Mouse (Mus musculus) lung, postnatal 0 days (tissue): ENCODE results near the gene Ror2.

Source experiments
- CTCF ChIP-seq: IDR thresholded peaks from 2 replicates; pipeline ENCODE4 v1.5.1; 2016; ENCODE audit warnings: antibody characterized with exemption, mild to moderate bottlenecking
- EP300 ChIP-seq: IDR thresholded peaks from 2 replicates; pipeline ENCODE4 v1.6.1; 2016; ENCODE audit warnings: antibody characterized with exemption, mild to moderate bottlenecking, control low read depth

GRCm38 (mm10) chr13:53125627-53126026 is 160.3 kb downstream of the Ror2 start:
- no peak for TF ChIP-seq CTCF
- no peak for TF ChIP-seq EP300
